Mouse (Mus musculus) gastrocnemius, postnatal 14 days (tissue): ENCODE measurements around the gene Eif2b3. TPM values are rescaled to one million over a fixed set of nuclear protein-coding genes. Genes with fewer than 3 reads are reported as not detected.
A peak's percentile ranks its signal among the peaks of the same experiment; 100 is the strongest.

Experiments
- DNase-seq: peaks from one replicate; pipeline ENCODE4 v3.0.0; 2021; ENCODE audit warnings: mixed read lengths
- intact Hi-C: fragments of 180-260 bp; cut with DNase I; formaldehyde crosslinking; loops from one replicate; pipeline ENCODE4 v1.15.1; 2025; ENCODE audit warnings: low total_unique reads
- total RNA-seq, 2 experiments: library from RNA; stranded (reverse); gene quantifications; 2 replicates each; pipeline ENCODE4 v1.2.3; 2021

Gene Eif2b3
- total RNA-seq, 2 experiments from 2014 or later, result 22.0 to 24.8 TPM

DNA sequence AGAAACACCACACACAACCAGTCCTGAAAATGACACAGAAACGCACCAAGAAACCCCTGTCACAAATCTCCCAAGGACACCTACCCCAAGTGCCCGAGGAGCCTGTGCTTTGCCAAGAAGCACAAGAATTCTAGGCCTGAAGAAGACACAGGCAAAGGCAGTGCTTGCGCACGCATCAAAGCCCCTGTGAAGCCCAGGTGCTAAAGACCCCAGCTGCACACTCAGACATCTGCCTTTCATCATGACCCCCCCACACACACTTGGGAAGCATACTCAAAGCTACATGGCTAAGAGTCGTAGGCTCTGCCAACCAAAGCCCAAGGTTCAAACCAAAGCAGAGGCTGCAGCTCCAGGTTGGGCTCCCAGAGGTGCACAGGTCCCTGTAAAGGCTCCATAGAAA is 96.4 kb downstream of the Eif2b3 start:
- intact Hi-C loops, result no loop called here
- no peak for DNase-seq

DNA sequence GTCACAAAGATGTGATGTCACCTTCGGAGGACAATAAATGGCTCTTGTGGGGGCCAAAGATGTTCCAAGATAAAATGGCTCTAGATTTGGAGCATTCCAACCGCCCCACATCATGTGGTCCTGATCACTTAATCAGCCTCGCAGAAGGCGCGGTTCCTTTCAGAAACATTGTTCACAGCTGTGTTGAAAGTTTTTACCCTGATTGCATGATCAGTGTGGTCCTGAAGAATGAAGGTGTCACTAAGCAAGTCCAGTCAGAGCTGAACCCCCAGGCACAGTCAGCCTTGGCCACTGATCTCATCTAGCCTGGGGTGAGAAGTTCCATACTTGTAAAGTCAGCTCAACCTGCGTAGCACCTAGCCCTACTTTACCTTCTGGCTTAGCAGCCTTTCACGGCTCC is 98.7 kb downstream of the Eif2b3 start:
- intact Hi-C loops, result no loop called here
- DNase-seq, result no peak

DNA sequence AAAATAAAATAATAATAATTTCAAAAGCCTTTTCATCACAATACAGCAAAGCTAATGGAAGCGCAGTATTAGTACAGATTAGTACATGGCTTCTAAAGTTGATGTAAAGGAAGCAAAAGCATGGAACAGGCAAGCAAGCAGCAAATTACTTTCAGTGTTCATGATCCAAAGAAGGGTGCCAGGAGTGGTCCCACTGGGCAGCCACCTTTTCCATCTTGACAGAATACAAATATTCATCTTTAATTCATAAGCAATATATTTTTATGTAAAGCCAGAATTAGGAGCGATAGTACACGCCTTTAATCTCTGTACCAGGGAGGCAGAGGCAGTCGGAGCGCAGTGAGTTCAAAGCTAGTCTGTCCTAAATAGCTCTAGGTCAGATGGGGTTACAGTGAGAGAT is 100.4 kb downstream of the Eif2b3 start:
- no peak for DNase-seq
- intact Hi-C loops, result loop anchor here (5.0 kb wide), 1 partner anchor 117 kb away; no protein-coding TSS in a partner anchor

DNA sequence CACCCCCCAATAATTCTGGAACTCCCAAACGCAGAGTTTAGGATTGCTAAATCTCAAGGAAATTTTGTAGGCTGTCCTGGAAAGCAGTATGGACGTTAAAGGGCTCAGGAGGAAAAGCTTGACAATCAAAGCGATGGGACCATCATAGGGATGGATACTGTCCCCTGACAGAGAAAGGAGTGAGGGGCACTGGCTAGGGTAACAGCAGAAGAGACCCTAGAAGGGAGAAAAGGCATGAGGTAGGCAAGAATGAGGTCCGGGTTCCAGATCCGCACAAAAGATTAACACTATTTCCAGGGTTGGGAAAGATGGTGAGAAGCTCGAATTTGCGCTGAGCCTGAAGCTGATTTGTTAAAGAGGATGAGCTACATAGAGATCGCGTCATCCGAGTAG is 100.8 kb downstream of the Eif2b3 start:
- intact Hi-C loops, result loop anchor here (5.0 kb wide), 1 partner anchor 118 kb away; no protein-coding TSS in a partner anchor
- DNase-seq, result no peak

DNA sequence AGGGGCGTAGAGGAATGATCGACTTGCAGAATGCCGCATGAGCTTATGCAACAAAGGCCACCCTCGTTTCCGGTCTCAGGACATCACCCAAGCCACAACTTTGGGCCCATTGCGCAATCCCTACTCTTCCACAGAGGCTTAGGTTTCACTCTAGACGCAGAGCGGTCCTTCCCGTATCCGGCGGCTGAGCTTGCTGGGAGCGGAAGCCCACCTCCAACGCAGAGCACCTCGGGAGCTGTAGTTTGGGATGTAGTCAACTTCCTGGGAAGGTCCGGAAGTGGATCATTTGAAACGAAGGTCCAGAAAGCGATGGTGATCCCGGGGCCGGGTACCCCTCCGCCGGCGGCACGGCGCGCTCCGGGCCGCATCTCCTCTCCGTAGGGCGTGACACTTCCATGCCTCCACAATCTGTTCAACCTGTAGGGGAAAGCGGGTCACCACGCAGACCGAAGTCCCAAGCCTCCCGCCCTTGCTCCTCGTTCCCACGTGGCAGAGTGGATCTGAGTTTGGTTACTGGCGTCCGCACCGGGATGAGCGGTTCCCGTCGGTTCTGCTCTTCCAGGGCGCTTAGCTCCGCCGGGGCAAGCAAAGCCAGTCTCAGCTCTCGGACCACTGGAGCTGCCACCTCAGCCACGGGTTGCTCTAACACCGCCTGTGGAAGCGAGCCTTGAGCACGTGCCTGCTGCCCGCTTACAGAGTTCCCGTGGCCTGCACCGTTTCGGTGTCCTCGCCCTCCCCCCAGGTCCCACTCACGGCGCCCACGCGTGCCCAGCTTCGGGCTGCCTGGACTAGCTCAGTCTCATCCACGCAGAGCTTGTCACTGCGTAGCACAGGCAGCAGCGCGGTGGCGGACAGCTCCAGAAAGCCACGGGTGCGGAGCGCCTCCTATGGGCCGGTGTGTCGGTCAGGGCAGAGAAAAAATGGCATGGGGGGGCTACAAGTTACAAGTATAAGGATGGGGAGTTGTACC is 101.5 kb downstream of the Eif2b3 start:
- peak; percentile 96 for DNase-seq
- intact Hi-C loops, result loop anchor here (5.0 kb wide), 1 partner anchor 118 kb away; no protein-coding TSS in a partner anchor

DNA sequence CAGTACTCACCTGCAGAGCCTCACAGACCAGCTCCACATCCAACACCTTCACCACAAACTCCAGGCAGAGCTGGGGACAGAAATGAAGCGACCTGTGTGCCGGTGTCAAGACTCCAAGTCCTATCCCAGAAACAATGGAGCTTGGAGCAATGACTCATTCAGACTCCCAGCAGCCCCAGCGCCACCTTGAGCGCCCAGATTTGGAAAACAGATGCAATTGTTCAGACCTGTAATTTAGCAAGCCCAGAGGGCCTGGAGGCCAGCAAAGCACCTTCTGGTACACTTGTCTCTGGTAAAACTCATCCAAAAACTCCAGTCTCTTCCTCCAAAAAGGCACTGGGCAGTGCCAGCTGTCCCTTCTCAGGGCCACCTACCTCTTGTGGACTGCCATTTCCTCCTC is 103.0 kb downstream of the Eif2b3 start:
- intact Hi-C loops, result loop anchor here (5.0 kb wide), 1 partner anchor 120 kb away; no protein-coding TSS in a partner anchor
- DNase-seq, result no peak

DNA sequence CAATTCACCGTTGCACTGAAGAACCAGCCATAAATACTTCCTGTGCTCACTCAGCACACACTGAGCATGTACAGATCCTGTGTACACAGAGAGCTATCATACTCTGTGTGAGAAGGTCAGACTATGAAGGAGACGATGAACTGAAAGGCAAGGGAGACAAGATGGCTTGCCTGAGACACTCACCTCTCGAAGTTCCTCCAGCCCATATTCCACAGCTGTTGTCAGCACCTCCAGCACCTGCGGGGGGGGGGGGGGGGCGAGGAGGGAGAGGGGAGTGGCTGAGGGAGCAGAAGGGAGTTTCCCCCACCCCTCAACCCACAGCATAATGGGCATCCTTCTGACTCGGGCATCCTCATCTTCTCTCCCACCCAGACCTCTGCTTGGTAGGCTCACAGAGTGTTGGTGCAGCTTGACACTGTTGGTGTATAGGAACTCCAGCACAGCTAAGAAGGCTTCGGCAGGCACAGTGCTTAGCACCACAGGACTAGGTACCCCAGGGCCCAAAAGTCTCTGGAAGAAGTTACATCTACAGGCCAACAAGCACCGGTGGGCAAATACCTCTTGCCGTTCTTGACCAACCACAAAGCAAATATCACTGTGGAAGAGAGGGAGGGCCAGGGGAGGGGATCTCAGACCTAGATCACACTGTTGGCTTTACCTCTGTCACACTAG is 104.5 kb downstream of the Eif2b3 start:
- intact Hi-C loops, result loop anchor here (5.0 kb wide), 1 partner anchor 121 kb away; no protein-coding TSS in a partner anchor
- no peak for DNase-seq

DNA sequence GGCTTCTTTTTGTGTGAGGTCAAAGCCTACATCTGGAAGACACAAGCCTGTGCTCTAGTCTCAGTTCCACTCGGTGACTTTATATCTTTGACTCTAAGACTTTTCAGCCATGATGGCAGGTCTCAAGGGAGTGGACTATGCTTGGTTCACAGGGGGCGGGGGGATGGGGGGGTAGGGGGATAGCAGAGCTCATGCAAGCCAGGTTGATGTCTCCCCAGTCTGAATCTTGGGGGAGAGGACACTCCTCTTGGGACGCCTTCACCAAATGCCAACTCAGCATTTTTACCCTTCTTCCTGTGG is 105.0 kb downstream of the Eif2b3 start:
- intact Hi-C loops, result loop anchor here (5.0 kb wide), 1 partner anchor 122 kb away; no protein-coding TSS in a partner anchor
- DNase-seq, result no peak

DNA sequence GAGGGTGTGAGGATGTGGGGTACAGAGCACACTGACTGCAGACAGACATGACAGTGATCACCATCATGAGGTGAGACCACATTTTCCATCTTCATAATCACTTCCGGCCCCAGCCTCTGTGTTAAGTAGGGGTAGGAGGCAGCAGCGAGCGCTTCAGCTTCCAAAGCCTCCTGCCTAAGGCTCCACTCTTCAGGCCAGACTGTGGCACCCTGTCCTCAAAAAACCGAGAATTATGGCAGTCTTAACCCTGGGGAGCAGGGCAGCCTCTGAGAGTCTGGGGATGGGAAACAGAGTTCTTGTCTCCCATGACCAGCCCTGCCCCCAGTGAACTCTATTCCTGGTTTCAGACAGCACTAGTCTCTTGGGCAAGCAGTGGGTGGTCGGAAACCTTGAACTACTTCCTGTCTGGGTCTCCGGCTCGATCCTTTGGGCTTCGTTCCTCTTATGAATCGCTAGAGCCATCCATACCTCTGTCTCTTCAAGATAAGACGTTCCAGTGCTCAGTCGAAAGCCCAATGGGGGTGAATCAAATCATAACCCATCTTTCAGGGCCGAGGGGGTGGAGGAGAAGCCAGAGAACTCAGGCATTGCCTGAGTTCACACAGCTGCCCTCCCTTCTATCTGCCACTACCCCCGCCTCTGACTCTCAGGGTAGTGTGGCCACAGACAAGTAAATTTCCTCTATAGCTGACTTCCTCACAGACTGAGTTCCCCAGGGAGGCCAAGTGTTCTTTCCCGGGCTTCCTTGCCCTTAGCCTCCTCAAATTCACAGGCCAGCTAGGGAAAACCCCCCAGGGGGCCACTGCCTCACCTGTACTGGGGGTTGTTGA is 105.5 kb downstream of the Eif2b3 start:
- intact Hi-C loops, result loop anchor here (5.0 kb wide), 1 partner anchor 122 kb away; no protein-coding TSS in a partner anchor
- DNase-seq, result peak; percentile 44

DNA sequence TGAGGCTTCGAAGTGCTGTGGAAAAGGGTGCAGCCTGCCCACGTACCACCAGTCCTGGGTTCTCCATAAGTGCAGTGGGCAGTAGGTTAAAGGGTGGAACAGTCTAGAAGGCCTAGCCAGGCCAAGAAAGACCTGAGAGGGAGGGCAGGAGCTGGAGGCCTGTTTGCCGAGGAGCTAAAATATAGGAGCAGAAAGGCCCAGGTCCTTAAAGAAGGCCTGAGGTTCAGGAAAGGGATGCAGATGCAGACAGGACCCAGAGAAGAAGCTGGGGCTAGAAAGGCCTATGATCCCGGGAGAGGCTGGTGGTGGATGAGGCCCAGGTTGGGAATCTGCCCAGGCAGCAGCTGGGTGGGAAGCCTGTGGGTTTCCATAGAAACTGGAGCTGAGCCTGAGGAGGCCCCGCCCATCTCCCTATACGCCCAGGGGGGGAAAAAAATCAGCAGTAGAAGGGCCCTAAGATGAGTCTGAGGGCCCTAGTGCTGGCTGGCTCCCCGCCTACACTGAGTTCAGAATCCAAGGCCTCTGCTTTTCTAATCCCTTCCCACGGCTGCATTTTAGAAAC is 106.2 kb downstream of the Eif2b3 start, which contains the start of gene Btbd19:
Btbd19 (minus strand) TSS at position 378 of the 562 bp plus-strand sequence.
- peak; percentile 89 for DNase-seq
- intact Hi-C loops, result no loop called here

DNA sequence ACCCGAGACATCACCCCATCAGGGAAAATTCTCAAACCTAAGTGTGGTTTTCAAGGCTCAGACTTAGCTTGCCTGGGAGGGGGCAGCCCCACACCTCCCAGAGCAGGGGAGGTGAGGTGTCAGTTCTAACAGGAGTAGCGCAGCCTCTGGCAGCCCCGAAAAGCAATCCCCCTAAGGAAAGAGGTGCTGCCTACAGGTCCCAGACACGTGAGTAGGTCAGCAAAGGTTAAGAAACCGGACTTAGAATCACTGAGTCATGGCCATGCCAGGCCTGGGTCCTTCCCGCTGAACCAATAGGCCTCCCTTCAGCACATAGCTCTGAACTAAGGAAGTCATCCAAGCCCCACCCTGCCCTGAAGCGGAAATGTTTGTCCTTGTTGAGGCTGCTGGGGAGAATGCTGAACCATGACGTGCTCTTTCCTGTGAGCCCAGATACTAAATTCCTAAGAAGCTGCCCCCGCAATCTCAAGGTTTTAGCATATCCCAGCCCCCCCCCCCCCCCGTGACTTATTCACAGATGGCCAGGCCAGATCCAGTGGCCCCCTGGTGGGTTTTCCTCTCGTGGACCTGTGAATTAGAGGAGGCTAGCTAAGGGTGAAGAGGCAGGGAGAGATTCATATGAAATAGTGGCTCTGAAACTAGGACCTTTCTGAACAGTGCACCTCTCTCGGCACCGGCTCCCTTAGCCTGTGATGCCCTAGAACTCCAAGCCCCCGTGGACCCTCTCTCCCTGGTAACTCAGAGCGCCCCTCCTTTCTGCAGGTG is 106.9 kb downstream of the Eif2b3 start:
- intact Hi-C loops, result no loop called here
- DNase-seq, result peak; percentile 81

DNA sequence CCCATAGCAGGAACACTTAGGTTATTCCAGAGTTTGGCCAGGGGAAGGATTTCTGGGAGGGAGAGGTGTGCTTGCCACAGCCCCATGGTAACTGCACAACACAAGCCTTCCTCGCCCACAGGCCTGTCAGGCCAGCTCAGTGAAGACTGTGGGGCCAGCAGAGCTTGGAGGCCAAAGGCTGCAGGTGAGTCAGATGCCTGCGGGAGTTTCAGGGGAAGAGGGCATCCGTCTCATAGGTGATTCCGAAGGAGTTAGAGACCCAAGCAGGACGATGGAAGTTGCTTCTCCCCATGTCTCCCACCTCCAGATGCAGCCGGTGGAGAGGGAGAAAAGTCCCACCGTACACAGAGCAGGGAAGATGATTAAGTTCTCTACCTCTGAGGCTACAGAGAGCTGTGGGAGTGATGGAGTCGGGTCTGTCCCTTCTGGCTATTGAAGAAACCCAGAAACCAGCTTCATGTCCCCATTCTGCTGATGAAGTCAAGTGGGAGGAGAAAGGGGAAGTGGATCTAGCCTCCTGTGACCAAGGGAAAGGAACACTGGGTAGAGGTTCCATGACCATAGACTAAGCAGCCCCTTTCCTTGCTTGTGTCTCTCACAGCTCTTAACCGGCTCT is 107.6 kb downstream of the Eif2b3 start, which contains the start of gene Tctex1d4:
Tctex1d4 (plus strand) TSS at position 120 of the 616 bp plus-strand sequence.
- DNase-seq, result no peak
- intact Hi-C loops, result no loop called here

DNA sequence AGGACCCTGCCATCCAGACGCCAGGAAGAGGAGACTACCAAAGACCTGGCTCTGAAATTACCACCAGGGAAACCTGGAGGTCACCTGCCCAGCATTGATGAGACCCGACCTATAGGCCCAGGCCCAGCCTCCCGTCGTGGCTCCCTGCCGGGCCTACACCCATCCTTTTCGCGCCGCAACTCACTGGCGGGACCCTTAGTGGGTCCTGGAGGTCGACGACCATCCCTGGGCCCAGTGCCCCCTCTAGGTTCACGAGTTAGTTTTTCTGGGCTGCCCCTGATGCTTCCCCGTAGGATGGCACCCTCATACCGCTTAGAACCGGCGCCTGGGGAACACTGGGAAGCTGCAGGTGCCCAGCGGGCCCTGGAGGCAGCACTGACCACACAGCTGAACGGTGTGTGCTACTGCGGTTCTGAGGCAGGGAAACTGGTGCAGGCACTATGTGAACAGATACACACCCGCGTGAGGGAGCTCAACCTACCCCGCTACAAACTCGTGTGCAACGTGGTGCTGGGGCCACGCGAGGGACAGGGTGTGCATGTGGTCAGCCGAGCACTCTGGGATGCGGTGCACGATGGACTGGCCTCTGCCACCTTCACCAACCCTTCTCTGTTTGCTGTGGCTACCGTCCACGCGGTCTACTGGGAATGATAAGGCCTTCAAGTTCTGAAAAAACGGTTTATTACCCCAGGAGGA is 108.9 kb downstream of the Eif2b3 start:
- intact Hi-C loops, result no loop called here
- no peak for DNase-seq

DNA sequence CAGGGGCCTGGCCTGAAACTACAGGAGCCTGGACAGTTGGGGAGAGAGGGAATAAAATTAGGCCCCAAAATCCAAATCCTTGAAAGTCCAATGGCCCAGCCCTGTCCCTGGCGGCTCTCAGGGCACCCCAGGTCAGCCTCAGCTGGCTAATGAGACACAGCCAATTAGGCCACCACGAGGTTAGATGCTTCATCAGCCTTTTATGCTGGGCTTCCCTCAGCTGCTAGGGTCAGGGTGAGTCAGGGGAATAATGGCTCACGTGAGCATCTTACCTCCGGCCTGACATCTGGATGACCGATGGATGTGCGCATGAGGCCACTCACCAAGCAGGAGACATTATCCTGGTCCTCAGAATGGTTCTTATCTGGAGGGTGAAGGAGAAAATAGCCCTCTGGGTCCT is 111.6 kb downstream of the Eif2b3 start:
- DNase-seq, result no peak
- intact Hi-C loops, result no loop called here

DNA sequence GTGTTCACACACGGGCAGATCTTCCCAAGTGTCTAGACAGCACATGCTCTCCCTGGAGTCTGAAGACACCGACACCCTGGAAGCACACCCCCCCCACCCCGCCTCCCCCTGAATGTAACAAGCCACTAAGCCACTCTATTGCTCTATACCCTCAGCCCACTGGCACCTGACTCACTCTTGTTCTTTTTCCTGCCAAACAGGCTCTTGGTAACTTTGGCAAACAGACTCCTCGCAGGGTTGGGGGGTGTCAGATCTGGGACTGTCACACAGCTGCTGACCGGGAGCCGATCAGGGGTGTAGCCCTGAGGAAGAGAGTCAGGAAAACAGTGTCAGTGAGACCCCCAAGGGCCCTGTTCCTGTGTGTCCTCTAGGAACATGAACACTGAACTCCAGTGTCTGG is 112.0 kb downstream of the Eif2b3 start:
- intact Hi-C loops, result no loop called here
- no peak for DNase-seq

DNA sequence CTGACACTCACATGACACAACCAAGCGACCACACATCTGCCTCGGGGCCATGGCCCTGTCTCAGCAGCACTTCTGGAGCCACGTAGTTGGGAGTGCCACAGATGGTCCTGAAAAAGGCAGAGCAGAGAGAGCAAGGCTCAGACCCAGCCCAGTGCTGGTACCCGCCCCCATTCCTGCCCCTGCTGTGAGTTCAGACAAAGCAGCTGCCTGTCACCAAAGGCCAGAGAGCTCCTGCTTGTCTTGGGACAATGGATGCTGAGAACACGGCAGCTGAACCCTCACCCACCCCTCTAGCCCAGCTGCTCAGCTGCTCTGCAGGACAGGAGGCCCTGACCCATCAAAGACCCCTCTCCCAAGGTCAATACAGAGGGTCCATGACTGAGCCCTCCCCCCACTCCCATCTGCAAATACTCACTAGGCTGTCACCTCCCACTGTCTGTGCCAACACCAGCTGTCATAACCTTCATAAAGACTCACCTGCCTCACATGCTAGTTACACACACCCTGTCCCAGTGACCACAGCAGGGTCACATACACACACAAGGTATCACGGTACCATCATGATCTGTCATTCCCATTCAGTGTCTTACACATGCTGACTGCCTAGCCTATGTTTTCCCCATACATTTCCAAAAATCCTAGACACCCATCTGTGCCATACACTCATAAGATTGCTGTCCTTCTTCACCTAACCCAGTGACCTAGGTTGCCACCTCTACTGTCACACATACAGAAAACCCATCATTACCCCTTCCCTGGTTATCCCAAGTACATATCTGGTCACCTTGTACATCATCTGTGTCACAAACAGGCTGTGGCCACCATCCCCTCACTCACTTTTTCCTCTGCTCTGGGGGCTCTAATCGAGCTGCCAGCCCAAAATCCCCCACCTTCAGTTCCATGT is 112.9 kb downstream of the Eif2b3 start:
- DNase-seq, result no peak
- intact Hi-C loops, result no loop called here

DNA sequence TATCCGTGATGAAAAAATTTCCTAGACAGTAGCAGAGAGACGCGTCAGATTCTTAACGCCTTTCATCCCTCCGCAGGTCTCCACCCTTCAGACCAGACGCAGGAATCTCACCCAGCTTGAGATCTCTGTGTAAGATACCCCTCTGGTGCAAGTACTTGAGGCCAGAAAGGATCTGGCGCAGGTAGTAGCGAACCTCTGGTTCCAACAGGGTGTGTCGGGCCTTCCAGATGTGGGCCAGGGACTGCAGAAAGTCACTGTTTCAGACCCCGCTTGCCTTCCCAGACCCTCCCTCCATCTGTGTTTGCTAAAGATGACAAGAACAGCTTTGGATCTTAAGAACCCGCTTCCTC is 113.6 kb downstream of the Eif2b3 start:
- intact Hi-C loops, result no loop called here
- DNase-seq, result no peak
